Mouse (Mus musculus) E14TG2a.4 (cell line): ENCODE results near the gene Cmss1.

Experiments used
- CTCF ChIP-seq: conservative IDR thresholded peaks from 2 replicates; pipeline ENCODE4 v1.5.1; 2014; ENCODE audit warnings: low read length
- NANOG ChIP-seq: IDR thresholded peaks from 2 replicates; pipeline ENCODE4 v1.6.1; 2014; ENCODE audit warnings: borderline replicate concordance, low read length, mixed read lengths
- POU5F1 ChIP-seq: IDR thresholded peaks from 2 replicates; pipeline ENCODE4 v1.6.1; 2014; ENCODE audit warnings: low read length, borderline replicate concordance

DNA sequence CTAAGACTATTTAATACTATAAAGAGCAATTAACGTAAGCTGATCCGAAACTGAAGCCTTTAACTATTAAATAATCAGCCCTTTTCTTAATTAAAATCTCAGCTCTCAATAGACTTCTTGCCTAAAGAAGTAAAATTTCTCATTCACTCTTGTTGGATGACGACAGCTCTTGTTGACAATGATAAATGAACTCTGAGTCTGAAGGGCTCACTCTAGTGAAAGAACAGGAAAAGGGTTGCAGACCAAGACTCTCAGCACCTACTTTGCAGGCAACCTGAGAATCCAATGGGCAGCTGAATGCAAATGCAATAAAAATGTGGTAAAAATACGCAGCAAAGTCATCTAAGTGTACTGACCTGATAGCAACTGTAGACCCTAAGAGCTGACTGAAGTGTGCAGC, 81.2 kb downstream of the Cmss1 start:
- TF ChIP-seq CTCF = no peak
- TF ChIP-seq NANOG = no peak
- no peak for TF ChIP-seq POU5F1
